Mouse (Mus musculus) kidney, adult 8-10 months (tissue): ENCODE data around the gene Hdac10.

Experiments
- DNase-seq, 2 experiments: peaks; one replicate each; pipeline ENCODE4 v3.0.0; 2022

Hdac10 gene

GRCm38 (mm10) chr15:89122649-89123366 is 5.7 kb downstream of the Hdac10 start, which contains the start of gene Tubgcp6:
TSS of gene Tubgcp6 (minus strand) at chr15:89123112.
- DNase-seq: peak; percentile 92 to 96

- DNase-seq: no peak
Observed at GRCm38 (mm10) chr15:89118007-89118406, 10.5 kb downstream of the Hdac10 start.

- DNase-seq: no peak
Observed at GRCm38 (mm10) chr15:89110147-89110546, 18.4 kb downstream of the Hdac10 start.

- DNase-seq: no peak
Observed at GRCm38 (mm10) chr15:89106976-89107375, 21.5 kb downstream of the Hdac10 start.

- no peak for DNase-seq
Observed at GRCm38 (mm10) chr15:89106073-89106472, 22.4 kb downstream of the Hdac10 start.

GRCm38 (mm10) chr15:89104425-89104824 is 24.1 kb downstream of the Hdac10 start:
- DNase-seq: no peak

GRCm38 (mm10) chr15:89103921-89104320 is 24.6 kb downstream of the Hdac10 start:
- no peak for DNase-seq

GRCm38 (mm10) chr15:89102646-89103045 is 25.9 kb downstream of the Hdac10 start:
- no peak for DNase-seq

- no peak for DNase-seq
Observed at GRCm38 (mm10) chr15:89100823-89101222, 27.7 kb downstream of the Hdac10 start.

- no peak for DNase-seq
Observed at GRCm38 (mm10) chr15:89098616-89099015, 29.9 kb downstream of the Hdac10 start.

GRCm38 (mm10) chr15:89097450-89097849 is 31.1 kb downstream of the Hdac10 start:
- DNase-seq: no peak

- DNase-seq: no peak
Observed at GRCm38 (mm10) chr15:89092181-89092580, 36.3 kb downstream of the Hdac10 start.

GRCm38 (mm10) chr15:89090662-89091061 is 37.8 kb downstream of the Hdac10 start:
- DNase-seq: no peak

GRCm38 (mm10) chr15:89089248-89090051 is 39.0 kb downstream of the Hdac10 start:
- DNase-seq: peak; percentile 31 to 55

GRCm38 (mm10) chr15:89088607-89089247 is 39.8 kb downstream of the Hdac10 start, which contains the start of gene Selenoo:
TSS of gene Selenoo (plus strand) at chr15:89089084.
- peak; percentile 92 to 93 for DNase-seq

- DNase-seq: no peak
Observed at GRCm38 (mm10) chr15:89084826-89085225, 43.7 kb downstream of the Hdac10 start.

GRCm38 (mm10) chr15:89083906-89084305 is 44.6 kb downstream of the Hdac10 start:
- DNase-seq: no peak

GRCm38 (mm10) chr15:89078208-89078836 is 50.2 kb downstream of the Hdac10 start:
- peak; percentile 84 to 88 for DNase-seq

- DNase-seq: peak in 1 of 2 experiments; percentile 53
Observed at GRCm38 (mm10) chr15:89076156-89076731, 52.3 kb downstream of the Hdac10 start.

GRCm38 (mm10) chr15:89075478-89076147 is 52.9 kb downstream of the Hdac10 start:
- peak; percentile 85 to 86 for DNase-seq

GRCm38 (mm10) chr15:89074613-89075477 is 53.7 kb downstream of the Hdac10 start, which contains the start of gene Trabd:
TSS of gene Trabd (plus strand) at chr15:89075124.
- DNase-seq: peak in 1 of 2 experiments; percentile 27
